Mouse (Mus musculus): Measurements from ENCODE around the gene Vps16. TPM values are rescaled to one million over a fixed set of nuclear protein-coding genes. Genes with fewer than 3 reads are reported as not detected.

Gene Vps16
- polyA plus RNA-seq, 1 experiment, result 1.2 TPM

DNA sequence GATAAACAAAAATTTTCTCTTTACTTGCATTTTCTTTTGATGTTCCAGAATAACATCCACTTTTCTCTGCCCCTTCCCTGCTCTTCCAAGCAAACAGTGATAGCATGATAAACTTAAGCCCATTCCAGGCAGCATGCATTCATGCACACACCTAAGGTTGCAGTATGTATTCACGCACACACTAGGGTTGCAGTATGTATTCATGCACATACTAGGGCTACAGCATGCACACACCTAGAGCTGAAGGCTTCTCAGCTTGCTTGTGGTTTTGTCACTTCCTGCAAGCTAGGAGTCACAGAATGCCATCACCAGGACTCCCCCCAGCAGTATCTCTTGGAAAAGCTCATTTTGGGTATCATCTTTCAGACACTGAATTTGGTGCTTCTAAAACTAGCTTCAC is 12.6 kb downstream of the Vps16 start:
- Histone ChIP-seq H3K9me3 (ENCODE audit: control insufficient read depth, low read length) (no peaks in the 10 kb centered on the region), H3K36me3 (ENCODE audit: control insufficient read depth) (peaks cover 73% of the 10 kb centered on the region), H3K27me3 (ENCODE audit: control insufficient read depth) (no peaks in the 10 kb centered on the region), H3K4me1 (ENCODE audit: control insufficient read depth) (peaks cover 38% of the 10 kb centered on the region), H3K4me3 (replicated peaks) (no peak overlapping the region)
- no peak for TF ChIP-seq TAL1 (IDR thresholded peaks at IDR 0.05; ENCODE audit: low read length)
- TF ChIP-seq GATA1 (IDR thresholded peaks at IDR 0.05; ENCODE audit: low read length), result no peak

GRCm38 (mm10) chr2:130438861-130439260 is 14.7 kb downstream of the Vps16 start:
- TF ChIP-seq GATA1 (IDR thresholded peaks at IDR 0.05; ENCODE audit: low read length) (no peak), TAL1 (IDR thresholded peaks at IDR 0.05; ENCODE audit: low read length) (no peak)
- H3K27me3 ChIP-seq (ENCODE audit: control insufficient read depth), result no peaks in the 10 kb centered on the region
- H3K4me3 ChIP-seq (replicated peaks), result no peak overlapping the region
- peaks cover 47% of the 10 kb centered on the region for H3K4me1 ChIP-seq (ENCODE audit: control insufficient read depth)
- no peaks in the 10 kb centered on the region for H3K9me3 ChIP-seq (ENCODE audit: control insufficient read depth, low read length)
- peaks cover 77% of the 10 kb centered on the region for H3K36me3 ChIP-seq (ENCODE audit: control insufficient read depth)

DNA sequence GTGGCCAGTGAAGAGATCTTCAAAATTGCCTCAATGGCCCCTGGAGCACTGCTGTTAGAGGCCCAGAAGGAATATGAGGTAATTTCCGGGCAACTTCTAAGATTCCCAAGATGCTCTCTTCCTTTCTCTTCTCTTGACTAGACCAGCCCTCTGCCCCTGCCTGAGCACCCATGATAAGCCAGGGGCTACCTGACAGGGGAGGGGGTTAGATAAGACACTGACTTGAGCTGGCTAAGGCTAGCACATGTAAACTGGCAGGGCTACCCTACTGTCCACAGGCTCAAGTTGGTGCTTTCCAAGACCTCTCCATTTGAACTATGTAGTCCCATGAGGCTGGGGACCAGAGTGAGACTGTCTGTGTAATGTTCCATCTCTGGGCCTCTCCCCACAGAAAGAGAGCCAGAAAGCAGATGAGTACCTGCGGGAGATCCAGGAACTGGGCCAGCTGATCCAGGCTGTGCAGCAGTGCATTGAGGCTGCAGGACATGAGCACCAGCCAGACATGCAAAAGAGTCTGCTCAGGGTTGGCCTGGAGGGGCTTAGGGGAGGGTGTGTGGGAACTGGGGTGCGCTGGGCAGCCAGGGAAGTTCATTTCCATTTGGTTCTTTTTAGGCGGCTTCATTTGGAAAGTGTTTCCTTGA is 15.8 kb downstream of the Vps16 start:
- no peaks in the 10 kb centered on the region for H3K27me3 ChIP-seq (ENCODE audit: control insufficient read depth)
- no peaks in the 10 kb centered on the region for H3K9me3 ChIP-seq (ENCODE audit: control insufficient read depth, low read length)
- H3K4me3 ChIP-seq (replicated peaks), result no peak overlapping the region
- peaks cover 47% of the 10 kb centered on the region for H3K4me1 ChIP-seq (ENCODE audit: control insufficient read depth)
- TF ChIP-seq TAL1 (IDR thresholded peaks at IDR 0.05; ENCODE audit: low read length) (no peak), GATA1 (IDR thresholded peaks at IDR 0.05; ENCODE audit: low read length) (no peak)
- peaks cover 83% of the 10 kb centered on the region for H3K36me3 ChIP-seq (ENCODE audit: control insufficient read depth)

GRCm38 (mm10) chr2:130442162-130442561 is 18.0 kb downstream of the Vps16 start:
- Histone ChIP-seq H3K4me3 (replicated peaks) (no peak overlapping the region), H3K27me3 (ENCODE audit: control insufficient read depth) (no peaks in the 10 kb centered on the region), H3K9me3 (ENCODE audit: control insufficient read depth, low read length) (no peaks in the 10 kb centered on the region), H3K4me1 (ENCODE audit: control insufficient read depth) (peaks cover 47% of the 10 kb centered on the region), H3K36me3 (ENCODE audit: control insufficient read depth) (peaks cover 81% of the 10 kb centered on the region)
- TF ChIP-seq GATA1 (IDR thresholded peaks at IDR 0.05; ENCODE audit: low read length) (no peak), TAL1 (IDR thresholded peaks at IDR 0.05; ENCODE audit: low read length) (no peak)

DNA sequence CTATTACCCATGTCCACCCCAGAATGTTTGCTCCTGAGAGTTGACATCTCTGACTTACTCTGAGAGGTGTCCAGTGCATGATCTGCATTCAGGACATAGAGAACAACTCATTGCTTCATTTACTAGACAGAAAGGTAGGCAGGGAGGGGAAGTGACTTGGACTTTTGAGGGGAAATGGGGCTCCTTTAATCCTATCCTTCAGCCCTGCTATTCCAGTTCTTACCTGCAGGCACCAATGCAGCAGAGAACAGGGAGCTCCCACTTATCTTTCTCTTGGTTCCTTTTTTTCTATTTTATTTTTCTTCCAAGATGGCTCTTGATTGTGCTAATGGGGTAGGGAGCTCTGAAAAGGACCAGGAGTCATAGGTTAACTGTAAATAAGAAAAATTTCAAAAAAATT is 24.3 kb downstream of the Vps16 start:
- H3K4me1 ChIP-seq (ENCODE audit: control insufficient read depth), result peaks cover 39% of the 10 kb centered on the region
- H3K36me3 ChIP-seq (ENCODE audit: control insufficient read depth), result peaks cover 20% of the 10 kb centered on the region
- TF ChIP-seq TAL1 (IDR thresholded peaks at IDR 0.05; ENCODE audit: low read length) (no peak), GATA1 (IDR thresholded peaks at IDR 0.05; ENCODE audit: low read length) (no peak)
- no peaks in the 10 kb centered on the region for H3K9me3 ChIP-seq (ENCODE audit: control insufficient read depth, low read length)
- peaks cover 20% of the 10 kb centered on the region for H3K27me3 ChIP-seq (ENCODE audit: control insufficient read depth)
- H3K4me3 ChIP-seq (replicated peaks), result no peak overlapping the region

GRCm38 (mm10) chr2:130449021-130449793 is 25.1 kb downstream of the Vps16 start:
- no peak for TF ChIP-seq TAL1 (IDR thresholded peaks at IDR 0.05; ENCODE audit: low read length)
- no peak for TF ChIP-seq GATA1 (IDR thresholded peaks at IDR 0.05; ENCODE audit: low read length)
- Histone ChIP-seq H3K27me3 (ENCODE audit: control insufficient read depth) (peaks cover 20% of the 10 kb centered on the region), H3K4me1 (ENCODE audit: control insufficient read depth) (peaks cover 42% of the 10 kb centered on the region), H3K4me3 (replicated peaks) (peak overlapping the region; percentile 95), H3K36me3 (ENCODE audit: control insufficient read depth) (peaks cover 14% of the 10 kb centered on the region), H3K9me3 (ENCODE audit: control insufficient read depth, low read length) (no peaks in the 10 kb centered on the region)

- Histone ChIP-seq H3K27me3 (ENCODE audit: control insufficient read depth) (peaks cover 20% of the 10 kb centered on the region), H3K36me3 (ENCODE audit: control insufficient read depth) (peaks cover 7% of the 10 kb centered on the region), H3K4me3 (replicated peaks) (peak within 1 kb of the TSS; percentile 95), H3K4me1 (ENCODE audit: control insufficient read depth) (peaks cover 49% of the 10 kb centered on the region), H3K9me3 (ENCODE audit: control insufficient read depth, low read length) (no peaks in the 10 kb centered on the region)
- TF ChIP-seq TAL1 (IDR thresholded peaks at IDR 0.05; ENCODE audit: low read length) (no peak), GATA1 (IDR thresholded peaks at IDR 0.05; ENCODE audit: low read length) (no peak)
These were observed 25.8 kb downstream of the Vps16 start, which contains the start of gene Ptpra for GRCm38 (mm10) chr2:130449794-130450433. Ptpra (plus strand) TSS chr2:130450278.

DNA sequence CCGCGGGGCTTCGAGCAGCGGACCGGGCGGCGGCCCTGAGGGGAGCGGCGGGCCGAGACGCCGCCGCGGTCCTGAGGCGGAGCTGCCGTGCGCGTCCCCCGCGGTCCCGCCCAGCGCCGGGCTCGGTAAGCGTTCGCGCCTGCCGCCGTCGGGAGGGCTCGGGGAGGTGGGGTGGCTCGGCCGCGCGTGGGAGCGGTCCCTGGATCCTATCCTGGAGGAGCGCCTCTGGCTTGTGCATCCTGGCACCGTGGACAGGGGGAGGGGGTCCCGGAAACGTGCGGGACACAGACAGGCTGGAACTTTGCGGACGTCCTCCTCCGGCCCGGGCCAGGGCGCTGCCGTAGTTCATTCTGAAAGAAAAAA is 26.3 kb downstream of the Vps16 start:
- Histone ChIP-seq H3K4me1 (ENCODE audit: control insufficient read depth) (peaks cover 52% of the 10 kb centered on the region), H3K27me3 (ENCODE audit: control insufficient read depth) (peaks cover 20% of the 10 kb centered on the region), H3K36me3 (ENCODE audit: control insufficient read depth) (peaks cover 9% of the 10 kb centered on the region), H3K4me3 (replicated peaks) (peak overlapping the region; percentile 95), H3K9me3 (ENCODE audit: control insufficient read depth, low read length) (no peaks in the 10 kb centered on the region)
- no peak for TF ChIP-seq GATA1 (IDR thresholded peaks at IDR 0.05; ENCODE audit: low read length)
- no peak for TF ChIP-seq TAL1 (IDR thresholded peaks at IDR 0.05; ENCODE audit: low read length)

DNA sequence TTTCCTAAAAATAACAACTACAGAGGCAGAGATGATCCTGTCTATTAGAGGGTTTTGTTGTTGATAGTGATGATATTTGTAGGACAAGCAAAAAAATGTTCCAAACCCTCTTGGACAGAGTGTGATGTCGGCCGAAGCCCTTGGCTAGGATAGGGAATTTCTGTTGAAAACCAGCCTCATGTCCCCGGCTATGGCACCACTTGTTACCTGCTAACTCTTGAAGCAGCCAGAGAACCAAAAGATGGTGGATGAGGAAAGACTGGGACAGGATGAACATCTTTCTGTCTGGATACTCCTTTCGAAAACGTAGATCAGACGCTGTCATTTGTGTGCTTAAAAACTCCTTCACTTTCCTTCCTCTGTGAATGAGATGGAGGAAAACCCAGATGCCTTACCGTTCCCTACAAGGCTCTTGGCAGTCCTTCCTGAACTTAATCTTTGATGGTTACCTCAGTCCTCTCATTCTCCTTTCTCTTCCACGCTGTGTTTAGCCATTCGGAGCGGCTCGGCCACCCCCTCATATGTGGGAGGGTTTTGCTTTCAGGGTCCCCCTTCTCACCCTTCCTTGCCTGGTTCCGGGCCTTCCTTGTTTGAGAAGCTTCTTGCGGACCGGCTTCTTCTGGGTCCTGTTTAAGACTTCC is 27.1 kb downstream of the Vps16 start:
- Histone ChIP-seq H3K9me3 (ENCODE audit: control insufficient read depth, low read length) (no peaks in the 10 kb centered on the region), H3K36me3 (ENCODE audit: control insufficient read depth) (peaks cover 11% of the 10 kb centered on the region), H3K27me3 (ENCODE audit: control insufficient read depth) (peaks cover 20% of the 10 kb centered on the region), H3K4me3 (replicated peaks) (peak overlapping the region; percentile 95), H3K4me1 (ENCODE audit: control insufficient read depth) (peaks cover 52% of the 10 kb centered on the region)
- TF ChIP-seq GATA1 (IDR thresholded peaks at IDR 0.05; ENCODE audit: low read length) (no peak), TAL1 (IDR thresholded peaks at IDR 0.05; ENCODE audit: low read length) (no peak)

All from erythroblast, embryonic 14.5 days (primary cell).